Mouse (Mus musculus) intestine, embryonic 16.5 days (tissue): ENCODE measurements around the gene Zfp109. TPM values are rescaled to one million over a fixed set of nuclear protein-coding genes. Genes with fewer than 3 reads are reported as not detected.
"Not testable (repeated sequence)": the region's sequence is repeated elsewhere in the genome, so short reads cannot be mapped to it uniquely, and the experiment has no call there.

Source experiments
- ATAC-seq: fragments of 200-750 bp; cut with Nextera tagmentation; 2 replicates; pipeline ENCODE4 v1.8.0; 2017; ENCODE audit warnings: moderate TSS enrichment, moderate library complexity
- H3K27ac ChIP-seq: fragments of 300-500 bp; sonication (generic); 2 replicates; pipeline ENCODE4 v1.5.1; 2014; ENCODE audit warnings: mild to moderate bottlenecking, low read length
- H3K27me3 ChIP-seq: fragments of 300-500 bp; sonication (generic); replicated peaks from 2 replicates; pipeline ENCODE4 v1.6.1; 2014; ENCODE audit warnings: low read length, control low read depth, mixed read lengths; ENCODE audit not compliant: control insufficient read depth, insufficient read depth
- H3K36me3 ChIP-seq: fragments of 300-500 bp; sonication (generic); 2 replicates; pipeline ENCODE4 v1.6.1; 2014; ENCODE audit warnings: low read length, control low read depth; ENCODE audit not compliant: control insufficient read depth, insufficient read depth
- H3K4me1 ChIP-seq: fragments of 300-500 bp; sonication (generic); 2 replicates; pipeline ENCODE4 v1.6.1; 2014; ENCODE audit warnings: low read length, control low read depth, mixed read lengths; ENCODE audit not compliant: control insufficient read depth, insufficient read depth
- H3K4me2 ChIP-seq: fragments of 300-500 bp; sonication (generic); 2 replicates; pipeline ENCODE4 v1.6.1; 2014; ENCODE audit warnings: low read depth, low read length, control low read depth
- H3K4me3 ChIP-seq: fragments of 300-500 bp; sonication (generic); 2 replicates; pipeline ENCODE4 v1.5.1; 2014; ENCODE audit warnings: mild to moderate bottlenecking, low read length
- H3K9ac ChIP-seq: fragments of 300-500 bp; sonication (generic); 2 replicates; pipeline ENCODE4 v1.6.1; 2014; ENCODE audit warnings: low read depth, low read length
- H3K9me3 ChIP-seq: fragments of 300-500 bp; sonication (generic); 2 replicates; pipeline ENCODE4 v1.6.1; 2016; ENCODE audit warnings: low read length, control low read depth; ENCODE audit not compliant: control insufficient read depth
- WGBS: fragments of 180-500 bp; shearing (Covaris S2); extraction: QIAGEN DNeasy Blood & Tissue Kit; methylation state at CpG from one replicate; pipeline ENCODE4 v1.1.7; 2014; 5-methylcytosine and 5-hydroxymethylcytosine counted together
- polyA plus RNA-seq: library from polyadenylated mRNA; unstranded; fragments of >200 nt; fragmentation: Nextera tagmentation; extraction: Ambion mirVana; gene quantifications from 2 replicates; pipeline ENCODE4 v1.2.1, GENCODE M21; 2015

Zfp109 gene
- polyA plus RNA-seq: 3.7 TPM in 2 replicates

DNA sequence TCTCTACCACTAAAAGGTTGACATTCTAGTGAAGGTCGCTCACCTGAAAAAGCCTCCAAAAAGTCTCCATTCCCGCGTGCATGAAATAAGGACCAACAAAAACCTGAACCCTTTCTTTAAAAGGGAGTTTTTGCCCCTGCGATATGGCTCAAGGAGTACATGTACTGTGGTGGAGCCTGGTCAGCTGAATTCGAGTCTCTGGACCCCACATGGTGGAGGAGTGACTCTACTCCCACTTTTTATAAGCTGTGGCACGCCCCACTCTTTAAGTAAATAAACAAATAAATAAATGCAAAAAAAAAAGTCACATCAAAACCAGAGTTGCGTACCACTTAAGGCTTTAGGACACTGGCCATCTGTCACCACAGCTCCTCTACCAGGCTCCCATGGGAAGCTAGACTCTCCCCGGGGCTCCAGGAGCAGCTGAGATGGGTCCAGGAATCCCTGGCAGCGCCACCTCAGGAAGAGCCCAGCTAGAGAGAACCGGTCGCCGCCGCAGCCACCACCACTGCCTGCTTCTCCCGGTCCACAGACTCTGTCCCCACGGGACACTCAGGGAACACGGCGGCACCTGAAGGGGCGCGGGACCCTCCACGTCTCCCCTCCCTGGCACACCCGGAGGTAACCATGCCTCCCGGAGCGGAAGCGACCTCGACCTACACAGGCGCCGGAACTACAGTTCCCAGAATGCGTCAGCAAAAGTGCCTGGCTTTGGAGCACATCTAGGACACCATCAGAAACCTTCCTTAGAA is at the start of gene Zfp109:
Gene Zfp109 (minus strand): TSS at position 521 of the 752 bp plus-strand sequence.
- Histone ChIP-seq H3K4me2 (peak within 1 kb of the TSS; percentile 70), H3K9me3 (no peaks in the 10 kb centered on the region), H3K9ac (peak within 1 kb of the TSS; percentile 76), H3K4me1 (peaks cover 5% of the 10 kb centered on the region; the same call in 1 of the 2 replicates), H3K27ac (0 out of 2 replicates have a peak within 1 kb of the TSS, but pooled peaks have one; percentile 20), H3K36me3 (no peaks in the 10 kb centered on the region), H3K27me3 (no peaks in the 10 kb centered on the region), H3K4me3 (peak within 1 kb of the TSS; percentile 83)
- WGBS: 3% methylated on average over 28 of the region's 28 CpGs
- peak; percentile 95 for ATAC-seq

DNA sequence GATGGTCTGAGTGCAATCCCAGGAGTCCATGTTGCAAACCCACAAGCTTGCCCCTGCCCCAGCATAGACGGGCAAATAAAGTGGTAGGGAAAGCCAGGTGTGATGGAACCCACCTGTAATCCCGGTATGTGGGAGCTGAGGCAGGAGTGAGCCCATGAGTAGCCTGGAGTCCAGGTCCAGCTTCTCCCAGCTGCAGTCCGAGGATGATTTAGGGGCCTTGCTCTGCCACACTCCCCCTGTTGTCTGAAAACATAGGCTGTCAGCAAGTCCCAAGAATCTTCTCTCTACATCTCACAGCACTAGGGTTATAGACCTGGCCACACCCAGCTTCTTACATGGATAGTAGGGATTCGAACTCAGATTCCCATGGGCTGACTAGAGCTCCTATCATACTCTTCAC is 49.6 kb upstream of the Zfp109 start:
- no peaks in the 10 kb centered on the region for H3K27me3 ChIP-seq
- no peak for ATAC-seq
- WGBS: 70% methylated on average over 4 of the region's 4 CpGs
- peaks cover 12% of the 10 kb centered on the region for H3K36me3 ChIP-seq
- H3K4me1 ChIP-seq: no peaks in the 10 kb centered on the region
- H3K4me2 ChIP-seq: no peak overlapping the region
- 0 out of 2 replicates have a peak, but pooled peaks cover 4% of the 10 kb centered on the region for H3K9me3 ChIP-seq
- H3K27ac ChIP-seq: no peak overlapping the region
- no peak overlapping the region for H3K9ac ChIP-seq
- H3K4me3 ChIP-seq: no peak overlapping the region

DNA sequence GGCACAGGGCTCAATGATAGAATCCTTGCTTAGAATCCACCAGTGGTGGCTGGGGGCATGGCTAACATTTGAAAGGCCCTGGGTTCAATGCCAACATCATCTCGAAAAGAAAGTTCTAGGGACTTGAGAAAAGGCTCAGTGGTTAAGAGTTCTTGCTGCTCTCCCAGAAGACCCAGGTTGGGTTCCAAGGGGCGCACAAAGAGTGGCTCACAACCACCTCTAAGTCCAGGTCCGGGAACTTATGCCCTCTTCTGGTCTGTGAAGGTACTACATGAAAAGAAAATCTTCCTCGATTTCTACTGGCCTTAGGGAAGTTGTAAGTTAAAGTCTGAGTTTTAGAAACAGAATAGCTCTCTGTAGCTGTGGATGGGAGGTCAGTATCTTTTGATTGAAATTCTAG is 48.7 kb upstream of the Zfp109 start:
- no peak overlapping the region for H3K9ac ChIP-seq
- H3K4me1 ChIP-seq: no peaks in the 10 kb centered on the region
- no peak for ATAC-seq
- no peak overlapping the region for H3K4me3 ChIP-seq
- WGBS: 54% methylated on average over 4 of the region's 4 CpGs
- no peak overlapping the region for H3K4me2 ChIP-seq
- H3K9me3 ChIP-seq: 0 out of 2 replicates have a peak, but pooled peaks cover 4% of the 10 kb centered on the region
- H3K27me3 ChIP-seq: no peaks in the 10 kb centered on the region
- no peak overlapping the region for H3K27ac ChIP-seq
- H3K36me3 ChIP-seq: peaks cover 4% of the 10 kb centered on the region

DNA sequence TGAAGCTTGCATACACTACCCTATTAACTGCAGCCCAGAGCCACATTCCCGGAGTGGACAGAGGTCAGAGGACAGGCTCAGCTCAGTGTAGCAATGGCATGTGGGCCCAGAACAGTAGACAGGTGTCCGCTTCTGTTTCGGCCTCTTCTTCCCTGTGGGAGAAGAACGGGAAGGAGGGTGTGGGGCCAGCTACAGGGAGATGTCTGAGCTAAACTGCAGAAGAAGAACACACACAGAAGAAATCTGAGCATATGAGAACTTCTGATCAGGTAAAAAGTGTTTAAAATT is 43.4 kb upstream of the Zfp109 start:
- Histone ChIP-seq H3K4me3 (no peak overlapping the region), H3K4me2 (no peak overlapping the region), H3K27me3 (no peaks in the 10 kb centered on the region), H3K27ac (no peak overlapping the region), H3K9me3 (0 out of 2 replicates have a peak, but pooled peaks cover 4% of the 10 kb centered on the region), H3K4me1 (no peaks in the 10 kb centered on the region), H3K9ac (no peak overlapping the region), H3K36me3 (no peaks in the 10 kb centered on the region)
- ATAC-seq: no peak
- 59% methylated on average over 4 of the region's 4 CpGs for WGBS

DNA sequence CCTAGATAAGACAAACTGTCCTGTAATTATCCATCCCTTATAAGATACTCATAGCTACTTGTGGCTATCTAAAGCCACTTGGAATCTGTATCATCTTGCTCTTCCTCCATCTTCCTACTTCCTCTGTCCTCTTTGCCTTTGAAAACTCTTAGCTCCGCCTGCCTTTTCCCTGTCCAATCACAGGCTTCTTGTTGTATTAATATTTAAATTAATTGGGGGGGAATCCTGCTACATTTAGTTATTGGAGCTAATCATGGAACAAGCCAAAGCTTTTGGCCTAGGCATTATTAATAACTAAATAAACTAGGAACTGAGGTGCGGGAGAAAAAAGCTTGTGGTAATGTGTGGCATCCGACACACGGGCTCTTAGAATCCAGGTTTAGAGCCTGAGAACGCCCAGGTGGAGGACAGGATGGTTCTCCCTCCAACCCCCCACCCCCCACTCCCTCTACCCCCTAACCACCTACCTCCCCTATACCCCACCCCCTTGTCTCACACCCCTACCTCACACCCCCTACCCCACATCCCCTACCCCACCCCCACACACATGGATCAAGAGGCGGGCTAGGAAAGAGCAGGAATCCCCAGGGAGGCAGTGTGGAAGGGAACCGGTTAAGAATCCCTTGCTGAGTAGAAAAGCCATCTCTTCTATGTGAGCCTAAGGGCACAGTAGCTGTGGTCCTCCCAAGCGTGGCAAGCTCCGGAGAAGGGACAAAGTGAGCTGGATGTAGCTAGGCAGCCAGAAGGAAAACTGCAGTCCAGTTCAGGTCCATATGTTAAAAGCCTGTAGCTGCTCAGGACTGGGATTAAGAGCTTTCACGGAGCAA is 42.9 kb upstream of the Zfp109 start:
- Histone ChIP-seq H3K27ac (no peak overlapping the region), H3K4me2 (no peak overlapping the region), H3K36me3 (no peaks in the 10 kb centered on the region), H3K9me3 (0 out of 2 replicates have a peak, but pooled peaks cover 4% of the 10 kb centered on the region), H3K4me1 (no peaks in the 10 kb centered on the region), H3K4me3 (no peak overlapping the region), H3K27me3 (no peaks in the 10 kb centered on the region), H3K9ac (no peak overlapping the region)
- no peak for ATAC-seq
- 57% methylated on average over 10 of the region's 10 CpGs for WGBS

DNA sequence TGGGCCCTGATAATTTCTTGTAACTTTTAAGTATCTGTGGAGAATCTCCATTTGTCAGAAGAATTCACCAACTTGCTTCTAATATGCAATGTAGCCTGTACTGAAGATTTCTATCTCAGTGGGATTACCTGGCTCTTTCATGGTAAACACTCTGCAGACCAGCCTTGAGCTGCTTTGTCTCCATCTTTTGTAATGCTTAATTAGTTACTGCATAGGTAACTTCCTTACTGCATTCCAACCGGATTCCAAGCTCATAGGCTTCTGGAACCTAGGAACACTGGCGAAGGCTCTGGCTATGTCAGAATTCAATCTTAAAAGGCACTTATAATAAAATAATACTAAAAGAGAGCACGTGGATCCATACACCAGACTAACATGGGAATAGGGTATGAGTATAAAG is 41.4 kb upstream of the Zfp109 start:
- not testable (repeated sequence) for ATAC-seq, H3K4me1 ChIP-seq, H3K36me3 ChIP-seq, H3K27me3 ChIP-seq, H3K9me3 ChIP-seq, H3K9ac ChIP-seq, H3K4me2 ChIP-seq, H3K27ac ChIP-seq, H3K4me3 ChIP-seq
- WGBS: 88% methylated on average over 3 of the region's 3 CpGs

DNA sequence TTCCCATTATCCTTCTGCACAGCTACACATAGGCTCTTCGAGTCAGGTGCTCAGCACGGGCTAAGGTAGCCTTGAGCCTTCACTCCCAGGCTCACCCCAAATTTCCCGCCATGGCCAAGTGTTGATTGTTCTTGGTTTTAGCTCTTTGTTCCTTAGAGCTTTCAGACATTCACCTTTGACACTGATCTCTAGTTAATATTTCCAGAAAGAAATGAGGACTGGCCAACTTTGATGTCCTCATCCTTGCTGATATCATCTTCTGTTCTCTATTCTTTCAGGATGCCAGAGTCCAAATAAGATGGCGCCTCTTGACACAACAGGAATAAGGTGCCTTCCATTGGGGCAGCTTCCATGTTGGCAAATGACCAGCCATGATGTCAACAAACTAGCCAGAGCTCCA is 37.1 kb upstream of the Zfp109 start:
- no peak for ATAC-seq

DNA sequence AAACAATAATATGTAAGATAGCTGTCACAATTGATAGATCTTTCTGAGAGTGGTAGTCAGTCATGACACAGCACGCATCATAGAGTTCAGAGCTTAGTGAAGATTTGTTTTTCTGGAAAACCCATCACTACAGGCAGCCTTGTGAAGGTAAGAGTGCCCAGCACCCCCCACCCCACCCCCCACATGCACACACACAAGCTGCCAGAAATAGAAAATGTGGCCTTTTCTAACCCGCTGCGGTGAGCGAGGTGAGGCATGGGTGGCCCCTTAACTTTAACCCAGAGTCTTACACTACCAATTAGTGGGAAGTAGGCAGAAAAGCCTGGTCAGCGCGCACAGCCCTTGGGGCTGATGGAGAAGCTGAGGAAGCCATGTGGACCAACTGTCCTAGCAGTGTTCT is 33.8 kb upstream of the Zfp109 start:
- peaks cover 4% of the 10 kb centered on the region; the same call in 1 of the 2 replicates for H3K4me1 ChIP-seq
- WGBS: 90% methylated on average over 6 of the region's 6 CpGs
- no peak for ATAC-seq
- H3K36me3 ChIP-seq: peaks cover 5% of the 10 kb centered on the region; the same call in 1 of the 2 replicates
- no peak overlapping the region for H3K4me2 ChIP-seq
- no peaks in the 10 kb centered on the region for H3K27me3 ChIP-seq
- no peak overlapping the region for H3K4me3 ChIP-seq
- no peak overlapping the region for H3K9ac ChIP-seq
- no peaks in the 10 kb centered on the region for H3K9me3 ChIP-seq
- H3K27ac ChIP-seq: no peak overlapping the region

More for the DNA sequence above, 37.1 kb upstream of the Zfp109 start:
- no peak overlapping the region for H3K4me2 ChIP-seq
- no peak overlapping the region for H3K27ac ChIP-seq
- H3K9me3 ChIP-seq: no peaks in the 10 kb centered on the region
- H3K4me1 ChIP-seq: peaks cover 4% of the 10 kb centered on the region; the same call in 1 of the 2 replicates
- no peak overlapping the region for H3K9ac ChIP-seq
- H3K4me3 ChIP-seq: no peak overlapping the region
- peaks cover 5% of the 10 kb centered on the region; the same call in 1 of the 2 replicates for H3K36me3 ChIP-seq
- H3K27me3 ChIP-seq: no peaks in the 10 kb centered on the region
- WGBS: 94% methylated on average over 4 of the region's 4 CpGs

DNA sequence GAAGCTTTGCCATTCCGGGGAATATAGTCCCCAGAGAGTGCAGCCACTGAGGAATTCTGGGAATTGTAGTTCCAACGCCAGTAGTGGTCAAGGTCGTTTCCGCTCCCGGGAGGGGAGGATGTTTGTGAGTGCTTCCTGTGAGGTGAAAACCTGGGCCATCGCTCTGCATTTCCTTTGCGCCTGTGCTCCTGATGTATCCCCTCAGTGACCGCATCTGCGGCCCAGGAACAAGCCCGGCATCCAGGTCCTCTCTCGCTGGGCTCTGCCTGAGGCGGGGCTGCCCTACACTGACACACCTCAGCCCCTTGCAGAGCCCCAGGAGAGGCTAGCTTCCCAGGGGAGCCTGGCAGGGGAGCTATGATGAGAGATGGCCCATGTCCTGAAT is 32.9 kb upstream of the Zfp109 start, which contains the start of gene Zfp93:
Gene Zfp93 (plus strand): TSS at position 133 of the 385 bp plus-strand sequence.
- Histone ChIP-seq H3K4me2 (peak within 1 kb of the TSS; percentile 74), H3K9me3 (no peaks in the 10 kb centered on the region), H3K36me3 (peaks cover 5% of the 10 kb centered on the region; the same call in 1 of the 2 replicates), H3K27ac (peak within 1 kb of the TSS; percentile 46; the same call in 1 of the 2 replicates), H3K27me3 (no peaks in the 10 kb centered on the region), H3K9ac (peak within 1 kb of the TSS; percentile 80), H3K4me1 (peaks cover 4% of the 10 kb centered on the region; the same call in 1 of the 2 replicates), H3K4me3 (peak within 1 kb of the TSS; percentile 87)
- WGBS: 0% methylated on average over 12 of the region's 12 CpGs
- peak; percentile 98 for ATAC-seq
